Mouse (Mus musculus) intestine, postnatal 0 days (tissue): ENCODE measurements at regions not wholly inside any gene's neighbourhood (a gene's known extent, or its start where the extent isn't known, plus 50 kb on each side); places are given as distances from the start of the nearest gene placed in this dataset.

Experiments
- ATAC-seq: fragments of 200-750 bp; cut with Nextera tagmentation; 2 replicates; pipeline ENCODE4 v1.8.0; 2017; ENCODE audit warnings: mild to moderate bottlenecking, moderate TSS enrichment, moderate library complexity
- H3K27ac ChIP-seq: fragments of 300-500 bp; sonication (generic); 2 replicates; pipeline ENCODE4 v1.5.1; 2014; ENCODE audit warnings: mild to moderate bottlenecking, low read depth, low read length, moderate library complexity
- H3K27me3 ChIP-seq: fragments of 300-500 bp; sonication (generic); replicated peaks from 2 replicates; pipeline ENCODE4 v1.6.1; 2014; ENCODE audit warnings: low read length, mixed read lengths; ENCODE audit not compliant: control insufficient read depth, insufficient read depth
- H3K36me3 ChIP-seq: fragments of 300-500 bp; sonication (generic); 2 replicates; pipeline ENCODE4 v1.6.1; 2014; ENCODE audit warnings: mild to moderate bottlenecking, moderate library complexity; ENCODE audit not compliant: control insufficient read depth, insufficient read depth
- H3K4me1 ChIP-seq: fragments of 300-500 bp; sonication (generic); replicated peaks from 2 replicates; pipeline ENCODE4 v1.6.1; 2014; ENCODE audit warnings: antibody characterized with exemption, low read length, mixed read lengths; ENCODE audit not compliant: control insufficient read depth, insufficient read depth
- H3K4me2 ChIP-seq: fragments of 300-500 bp; sonication (generic); replicated peaks from 2 replicates; pipeline ENCODE4 v1.6.1; 2014; ENCODE audit warnings: low read depth, mild to moderate bottlenecking, moderate library complexity
- H3K4me3 ChIP-seq: fragments of 300-500 bp; sonication (generic); 2 replicates; pipeline ENCODE4 v1.5.1; 2014; ENCODE audit warnings: low read depth, low read length
- H3K9ac ChIP-seq: fragments of 300-500 bp; sonication (generic); 2 replicates; pipeline ENCODE4 v1.6.1; 2014; ENCODE audit warnings: mild to moderate bottlenecking, low read depth, low read length
- H3K9me3 ChIP-seq: fragments of 300-500 bp; sonication (generic); 2 replicates; pipeline ENCODE4 v1.6.1; 2016; ENCODE audit warnings: mixed run types; ENCODE audit not compliant: control insufficient read depth
- CTCF ChIP-seq: sonication (generic); IDR thresholded peaks from 2 replicates; pipeline ENCODE4 v1.5.1; 2016; ENCODE audit warnings: low read depth, mild to moderate bottlenecking, control low read depth, antibody characterized with exemption, moderate library complexity
- WGBS: fragments of 180-500 bp; shearing (Covaris S2); extraction: QIAGEN DNeasy Blood & Tissue Kit; methylation state at CpG from one replicate; pipeline ENCODE4 v1.1.7; 2014; 5-methylcytosine and 5-hydroxymethylcytosine counted together

DNA sequence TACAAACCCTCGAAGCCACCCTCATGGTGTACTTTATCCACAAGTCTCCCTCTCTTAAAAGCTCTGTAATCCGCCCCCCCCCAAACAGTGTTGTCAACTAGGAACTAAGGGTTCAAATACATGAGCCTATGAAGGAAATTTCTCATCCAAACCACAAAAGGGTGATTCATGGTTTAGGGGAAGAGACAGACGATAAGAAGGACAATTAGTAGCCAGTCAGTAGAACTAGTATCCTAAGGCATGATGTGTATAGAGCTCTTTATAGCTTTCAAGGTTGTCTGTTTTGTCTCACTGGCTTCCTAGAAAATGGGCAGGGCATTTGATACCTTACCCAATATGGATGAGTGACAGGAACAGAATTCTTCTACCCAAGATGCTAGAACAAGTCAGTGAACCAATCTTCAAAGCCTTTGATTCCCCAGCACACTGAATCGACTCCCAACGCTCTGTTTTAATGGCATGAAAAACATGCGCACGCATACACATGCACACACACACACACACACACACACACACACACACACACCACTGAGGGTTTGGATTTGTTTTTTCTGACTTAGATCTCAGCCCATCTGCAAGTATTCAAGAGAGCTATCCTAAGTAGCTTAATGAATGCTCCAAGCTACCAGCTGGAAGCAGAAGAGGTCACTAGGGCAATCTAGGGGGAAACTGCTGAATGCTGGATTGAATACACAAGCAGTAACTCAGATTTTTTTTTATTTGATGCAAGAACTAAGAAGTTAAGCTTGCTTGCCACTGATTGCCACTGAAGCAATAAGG, 236.6 kb upstream of the Sox9 start:
- Histone ChIP-seq H3K4me2 (no peak overlapping the region), H3K9me3 (no peaks in the 10 kb centered on the region), H3K27ac (no peak overlapping the region), H3K4me3 (no peak overlapping the region), H3K4me1 (no peaks in the 10 kb centered on the region), H3K9ac (no peak overlapping the region), H3K27me3 (no peaks in the 10 kb centered on the region), H3K36me3 (no peaks in the 10 kb centered on the region)
- WGBS, result 78% methylated on average over 7 of the region's 7 CpGs
- TF ChIP-seq CTCF, result no peak
- ATAC-seq, result no peak

GRCm38 (mm10) chr11:112546162-112546561, 235.9 kb upstream of the Sox9 start:
- no peak overlapping the region for H3K4me3 ChIP-seq
- H3K27me3 ChIP-seq, result no peaks in the 10 kb centered on the region
- ATAC-seq, result no peak
- H3K4me1 ChIP-seq, result no peaks in the 10 kb centered on the region
- no peaks in the 10 kb centered on the region for H3K9me3 ChIP-seq
- no peak overlapping the region for H3K27ac ChIP-seq
- 72% methylated on average over 5 of the region's 5 CpGs for WGBS
- no peak overlapping the region for H3K9ac ChIP-seq
- H3K36me3 ChIP-seq, result no peaks in the 10 kb centered on the region
- no peak for TF ChIP-seq CTCF
- no peak overlapping the region for H3K4me2 ChIP-seq

DNA sequence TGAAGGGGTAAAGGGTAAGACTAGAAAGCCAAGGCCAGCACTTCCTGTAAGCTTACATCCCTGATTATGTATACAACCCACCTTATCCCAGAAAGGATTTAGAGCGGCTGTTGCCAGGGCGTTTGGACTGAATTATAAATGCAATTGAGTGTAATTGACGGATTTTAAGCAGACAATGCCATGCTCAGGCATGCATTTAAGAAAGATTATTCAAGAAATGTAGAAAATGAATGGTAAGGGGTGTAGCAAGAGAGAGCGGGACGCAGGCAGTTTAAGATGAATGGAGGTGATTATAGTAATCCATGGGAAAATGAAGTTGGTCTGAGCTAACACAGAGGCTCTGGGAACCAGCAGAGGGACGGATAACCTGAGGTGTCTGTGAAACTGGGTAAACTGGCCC, 229.2 kb upstream of the Sox9 start:
- no peak overlapping the region for H3K27ac ChIP-seq
- 80% methylated on average over 6 of the region's 6 CpGs for WGBS
- H3K9me3 ChIP-seq, result no peaks in the 10 kb centered on the region
- no peaks in the 10 kb centered on the region for H3K27me3 ChIP-seq
- H3K36me3 ChIP-seq, result no peaks in the 10 kb centered on the region
- no peak overlapping the region for H3K4me2 ChIP-seq
- ATAC-seq, result no peak
- H3K4me3 ChIP-seq, result no peak overlapping the region
- no peaks in the 10 kb centered on the region for H3K4me1 ChIP-seq
- H3K9ac ChIP-seq, result no peak overlapping the region
- no peak for TF ChIP-seq CTCF

- H3K4me1 ChIP-seq, result no peaks in the 10 kb centered on the region
- ATAC-seq, result no peak
- H3K27me3 ChIP-seq, result no peaks in the 10 kb centered on the region
- no peak for TF ChIP-seq CTCF
- H3K27ac ChIP-seq, result no peak overlapping the region
- H3K4me2 ChIP-seq, result no peak overlapping the region
- no peak overlapping the region for H3K4me3 ChIP-seq
- no peak overlapping the region for H3K9ac ChIP-seq
- H3K9me3 ChIP-seq, result no peaks in the 10 kb centered on the region
- H3K36me3 ChIP-seq, result no peaks in the 10 kb centered on the region
- 86% methylated on average over 9 of the region's 9 CpGs for WGBS
These were observed 219.0 kb upstream of the Sox9 start for GRCm38 (mm10) chr11:112563027-112563426.

- Histone ChIP-seq H3K4me1 (no peaks in the 10 kb centered on the region), H3K9ac (no peak overlapping the region), H3K4me3 (no peak overlapping the region), H3K27me3 (no peaks in the 10 kb centered on the region), H3K4me2 (no peak overlapping the region), H3K36me3 (no peaks in the 10 kb centered on the region), H3K27ac (no peak overlapping the region), H3K9me3 (no peaks in the 10 kb centered on the region)
- ATAC-seq, result no peak
- WGBS, result 44% methylated on average over 1 of the region's 1 CpGs
- no peak for TF ChIP-seq CTCF
These were observed 217.3 kb upstream of the Sox9 start for GRCm38 (mm10) chr11:112564706-112565215.

DNA sequence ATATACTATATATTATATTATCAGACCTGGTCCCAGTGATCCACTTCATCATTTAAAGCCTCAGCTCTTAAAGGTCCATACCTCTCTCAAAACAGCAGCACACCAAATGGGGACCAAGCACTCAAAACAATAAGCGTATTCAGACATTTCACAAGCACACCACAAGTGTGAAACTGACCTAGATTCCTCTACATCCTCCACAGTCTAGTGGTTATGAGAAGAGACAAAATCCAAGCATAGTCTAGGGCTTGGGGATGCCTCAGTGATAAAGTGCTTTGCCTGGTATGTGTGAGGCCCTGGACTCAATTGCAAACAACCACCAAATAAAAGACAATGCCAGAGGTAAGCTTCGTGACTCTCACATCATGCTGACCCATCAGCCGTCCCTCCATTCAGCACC, 216.0 kb upstream of the Sox9 start:
- WGBS, result 83% methylated on average over 3 of the region's 3 CpGs
- no peak overlapping the region for H3K4me3 ChIP-seq
- H3K27ac ChIP-seq, result no peak overlapping the region
- H3K4me1 ChIP-seq, result no peaks in the 10 kb centered on the region
- no peak overlapping the region for H3K9ac ChIP-seq
- TF ChIP-seq CTCF, result no peak
- no peak for ATAC-seq
- no peaks in the 10 kb centered on the region for H3K36me3 ChIP-seq
- H3K4me2 ChIP-seq, result no peak overlapping the region
- H3K27me3 ChIP-seq, result no peaks in the 10 kb centered on the region
- no peaks in the 10 kb centered on the region for H3K9me3 ChIP-seq
